Mouse (Mus musculus) G1E (cell line): Measurements from ENCODE around the gene Slc5a2.

Experiments used
- CTCF ChIP-seq: IDR thresholded peaks from 2 replicates; pipeline ENCODE4 v1.5.1; 2012; ENCODE audit warnings: low read depth, low read length, inconsistent platforms, mixed read lengths
- GATA1 ChIP-seq: IDR thresholded peaks from 2 replicates; pipeline ENCODE4 v1.6.1; 2012; ENCODE audit warnings: borderline replicate concordance, low read length, inconsistent platforms, mixed read lengths

DNA sequence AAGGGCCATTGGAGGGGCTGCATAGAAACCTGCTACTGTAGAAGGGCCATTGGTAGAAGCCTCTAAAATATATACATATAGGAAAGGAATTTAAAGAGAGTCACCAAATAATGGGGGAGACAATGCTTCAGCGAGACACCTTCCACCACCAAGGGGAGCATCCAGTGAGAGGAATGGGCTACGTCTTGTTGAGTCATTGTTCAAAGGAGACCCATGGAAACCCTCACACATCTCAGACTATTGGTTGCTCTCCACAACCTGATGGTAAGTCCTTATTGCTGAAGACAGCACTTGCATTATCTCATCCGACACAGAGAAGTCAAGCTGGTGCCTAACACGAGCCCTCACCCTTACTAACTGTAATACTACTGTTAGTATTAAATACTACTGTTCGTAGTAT, 9.7 kb upstream of the Slc5a2 start:
- TF ChIP-seq GATA1 = no peak
- no peak for TF ChIP-seq CTCF
